Mouse (Mus musculus) bone marrow macrophage, adult 2 months (primary cell): ENCODE measurements around the gene Cartpt.

Experiments
- CTCF ChIP-seq: IDR thresholded peaks from 2 replicates; pipeline ENCODE4 v1.5.1; 2012; ENCODE audit warnings: low read depth, mild to moderate bottlenecking, low read length, moderate library complexity
- POLR2A ChIP-seq: IDR thresholded peaks from 2 replicates; pipeline ENCODE4 v1.6.1; 2012; ENCODE audit warnings: mild to moderate bottlenecking, low read depth, low read length, borderline replicate concordance

DNA sequence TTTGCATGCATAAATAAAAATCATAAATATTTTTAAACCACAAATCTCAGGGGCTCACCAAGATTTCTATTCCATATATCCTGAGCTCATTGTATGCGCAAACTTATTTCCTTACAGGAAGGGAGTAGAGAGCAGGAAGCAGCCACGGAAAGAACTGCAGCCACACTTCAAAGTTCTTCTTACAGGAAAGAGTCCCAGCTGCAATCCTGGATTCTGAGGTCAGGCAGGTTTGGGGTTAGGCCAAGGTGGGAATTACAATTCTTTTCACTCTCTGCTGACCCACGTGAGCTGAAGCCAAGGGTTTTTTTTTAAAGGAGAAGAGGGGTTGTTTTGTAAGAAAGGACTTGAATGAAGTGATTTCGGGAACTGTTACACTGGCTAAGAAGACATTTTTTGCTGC, 49.9 kb downstream of the Cartpt start:
- TF ChIP-seq CTCF: no peak
- TF ChIP-seq POLR2A: no peak
